Mouse (Mus musculus) retina, adult 2 months (tissue): Measurements from ENCODE around the gene Ankrd60.

Experiments used
- DNase-seq: peaks from one replicate; pipeline ENCODE4 v3.0.0-alpha.2; 2012; ENCODE audit warnings: low read depth, low spot score

The Ankrd60 gene

DNA sequence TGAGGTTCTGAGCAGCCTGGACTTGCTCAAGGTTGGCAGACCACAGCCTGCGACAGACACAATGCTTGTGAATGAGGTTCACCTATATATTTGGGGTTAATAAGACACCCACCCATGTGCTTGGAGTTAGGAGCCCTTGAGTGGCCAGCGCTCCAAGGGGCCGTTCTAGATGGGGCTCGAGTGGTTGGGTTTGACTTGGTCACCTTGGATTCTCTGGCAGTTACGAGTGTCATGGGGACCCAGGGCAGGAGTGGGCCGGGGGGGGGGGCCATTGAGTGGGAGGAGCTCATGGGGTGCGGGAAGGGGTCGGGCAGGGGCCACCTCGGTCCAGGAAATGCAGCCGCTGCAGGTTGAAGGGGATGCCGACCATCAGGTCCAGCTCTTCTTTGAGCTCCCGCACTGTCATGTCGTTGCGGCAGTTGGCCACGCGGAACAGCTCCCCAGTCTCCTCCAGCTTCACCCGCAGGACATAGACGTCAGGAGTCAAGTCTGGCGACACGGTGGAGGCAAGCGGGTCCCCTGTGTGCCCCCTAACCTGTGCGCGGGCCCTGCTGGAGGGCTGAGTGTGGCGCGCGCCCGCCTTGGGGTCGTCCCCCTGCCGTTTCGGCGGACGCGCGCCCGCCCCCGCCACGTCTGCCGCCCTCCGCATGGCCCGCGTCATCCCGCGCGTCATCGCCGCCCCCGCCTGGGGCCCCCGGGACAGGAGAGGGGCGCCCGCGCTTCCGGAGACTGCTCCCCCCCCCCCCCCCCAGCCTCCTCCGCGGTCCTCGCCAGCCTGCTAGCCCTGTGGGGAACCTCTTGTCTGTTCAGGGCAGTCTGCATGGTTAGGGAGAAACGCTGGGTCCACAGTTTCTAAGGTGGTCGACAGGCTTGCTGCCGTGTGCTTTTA lies at the start of gene Ankrd60:
Ankrd60 (minus strand) TSS at position 697 of the 889 bp plus-strand sequence.
- no peak for DNase-seq

DNA sequence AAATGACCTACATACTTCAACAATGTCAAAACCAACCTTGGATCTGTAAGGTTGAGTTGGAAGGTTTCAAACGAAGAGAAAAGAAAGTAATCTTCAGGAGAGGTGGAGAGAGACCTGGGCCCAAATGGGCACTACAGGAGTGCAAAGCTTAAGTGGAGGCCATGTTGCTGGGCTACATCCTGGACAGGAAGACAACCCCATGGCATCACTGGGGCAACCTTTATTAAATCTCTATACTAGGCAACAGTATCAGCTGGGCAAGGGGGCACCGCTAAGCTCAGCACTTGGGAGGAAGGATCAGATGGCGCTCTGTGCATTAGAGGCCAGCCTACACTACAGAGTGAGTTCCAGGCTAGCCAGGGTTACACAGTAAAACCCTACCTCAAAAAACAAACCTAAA lies 47.6 kb upstream of the Ankrd60 start:
- DNase-seq, result no peak

DNA sequence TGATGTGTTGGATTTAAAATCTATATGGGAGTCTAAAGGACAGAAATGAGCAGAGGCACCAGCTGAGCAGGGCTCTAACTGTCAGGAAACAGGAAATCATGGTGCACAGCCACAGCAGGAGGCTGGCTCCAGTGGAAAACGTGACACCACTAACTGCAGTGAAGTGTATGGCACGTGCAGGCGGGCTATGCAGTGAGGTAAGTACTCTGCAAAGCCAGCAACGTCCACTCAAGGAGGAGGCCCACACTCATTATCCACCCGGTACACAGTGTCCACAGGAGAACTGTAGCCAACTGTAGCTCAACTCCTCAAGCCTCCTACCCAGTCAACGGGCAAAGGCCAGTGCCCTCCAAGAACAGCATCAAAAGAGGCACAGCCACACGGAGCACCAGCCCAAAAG lies 46.5 kb upstream of the Ankrd60 start:
- DNase-seq, result no peak

DNA sequence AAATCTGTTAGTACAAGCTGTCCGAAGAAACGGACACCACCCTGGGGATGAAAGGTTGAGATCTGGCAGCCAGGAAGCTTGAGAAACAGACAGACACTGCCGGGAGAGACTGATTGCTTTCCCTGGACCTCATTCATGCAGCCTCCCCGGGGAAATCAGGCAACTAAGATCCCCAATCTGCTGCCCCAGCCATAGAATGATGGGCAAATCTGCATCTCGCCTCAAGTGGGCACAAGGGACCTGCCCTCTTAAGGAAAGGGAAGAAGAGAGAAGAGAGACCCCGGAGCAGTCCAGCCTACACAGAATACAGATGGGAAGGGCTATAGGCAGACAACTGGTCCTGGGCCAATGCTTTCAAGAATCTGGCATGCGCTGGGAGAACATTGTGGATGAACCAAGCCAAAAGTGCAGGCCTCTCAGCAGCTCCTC lies 44.0 kb upstream of the Ankrd60 start:
- DNase-seq, result no peak

DNA sequence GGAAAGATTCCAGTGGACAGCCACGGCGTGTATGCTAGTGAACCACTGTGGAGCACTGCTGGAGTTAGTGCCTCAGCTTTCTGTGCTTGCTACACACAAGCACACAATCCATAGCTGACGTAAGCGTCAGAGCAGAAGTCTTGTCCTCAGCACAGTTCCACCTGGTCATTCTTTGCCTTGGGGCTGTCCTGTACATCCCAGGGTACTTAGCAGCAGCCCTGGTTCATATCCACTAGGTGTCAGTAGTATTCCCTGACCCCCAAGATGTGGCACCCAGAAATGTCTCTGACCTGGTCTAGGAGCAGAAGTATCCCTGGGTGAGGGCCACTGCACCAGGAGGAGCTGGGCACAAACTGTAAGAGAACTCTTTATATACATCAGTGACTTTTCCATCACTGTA lies 42.5 kb upstream of the Ankrd60 start:
- DNase-seq, result no peak

DNA sequence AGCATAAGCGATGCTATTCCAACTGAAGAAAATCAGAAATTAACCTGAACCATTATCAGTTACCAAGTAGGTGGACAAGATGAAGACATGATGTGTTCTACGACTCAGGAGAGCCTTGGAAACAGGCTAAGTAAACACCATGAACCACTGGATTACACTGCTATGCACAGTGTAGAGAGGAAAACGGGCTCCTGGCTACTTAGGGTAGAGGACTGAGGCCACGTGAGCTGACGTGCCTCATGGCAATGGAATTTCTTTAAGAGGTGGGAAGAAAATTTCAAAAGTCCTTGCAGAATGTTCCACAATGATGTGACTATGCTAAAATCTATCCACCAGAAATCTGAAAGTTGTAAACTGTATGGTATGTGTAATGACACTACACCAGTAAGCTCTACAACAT lies 41.0 kb upstream of the Ankrd60 start:
- no peak for DNase-seq

DNA sequence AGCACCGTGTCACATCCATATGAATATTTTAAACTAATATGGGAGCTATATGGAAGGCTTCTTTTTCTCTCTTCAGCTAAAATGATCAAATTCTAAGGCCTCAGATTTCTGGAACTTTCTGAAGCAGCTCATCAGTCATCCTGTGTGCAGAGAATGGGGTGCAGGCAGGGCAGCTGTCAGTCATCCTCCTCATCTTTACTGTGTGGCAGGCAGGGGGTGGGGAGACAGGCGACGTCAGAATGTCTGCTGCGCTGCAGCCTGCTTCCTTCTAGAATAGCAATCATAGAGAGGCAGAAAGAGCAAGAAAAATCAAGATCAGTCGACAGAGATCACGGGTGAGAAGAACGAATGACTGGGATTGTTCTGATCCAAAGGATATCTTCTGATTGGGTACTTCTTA lies 38.0 kb upstream of the Ankrd60 start:
- no peak for DNase-seq

DNA sequence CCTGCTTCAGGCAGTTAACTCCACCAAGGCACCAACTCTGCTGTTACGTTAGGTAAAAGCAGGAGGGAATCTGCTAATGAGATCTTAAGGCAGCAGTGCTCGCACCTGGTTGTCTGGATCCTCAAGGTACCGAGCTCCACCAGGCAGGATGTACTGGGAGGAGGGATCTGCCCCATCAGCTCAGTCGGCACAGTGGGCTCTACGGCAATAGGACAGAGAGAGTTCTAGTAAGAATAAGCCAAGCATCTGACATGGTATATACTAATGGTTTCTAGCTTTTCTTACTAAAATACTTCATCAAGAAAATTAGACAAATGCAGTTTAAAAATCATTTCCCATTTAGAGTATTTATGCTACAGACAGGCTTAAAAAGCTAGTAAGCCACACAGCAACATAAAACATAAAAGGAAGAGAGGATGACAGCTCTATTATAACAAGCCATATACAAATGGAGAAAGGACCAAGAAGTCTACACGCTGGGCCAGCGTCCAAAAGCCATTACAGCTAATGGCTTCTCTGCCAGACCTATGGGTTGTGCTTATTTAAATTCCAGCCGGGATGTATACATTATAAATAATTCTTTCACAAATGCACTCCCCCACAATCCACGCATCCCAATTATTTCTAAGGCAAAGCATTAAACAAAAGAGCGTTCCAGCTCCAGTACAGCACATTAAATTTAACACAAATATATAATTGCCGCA lies 37.4 kb upstream of the Ankrd60 start:
- no peak for DNase-seq

DNA sequence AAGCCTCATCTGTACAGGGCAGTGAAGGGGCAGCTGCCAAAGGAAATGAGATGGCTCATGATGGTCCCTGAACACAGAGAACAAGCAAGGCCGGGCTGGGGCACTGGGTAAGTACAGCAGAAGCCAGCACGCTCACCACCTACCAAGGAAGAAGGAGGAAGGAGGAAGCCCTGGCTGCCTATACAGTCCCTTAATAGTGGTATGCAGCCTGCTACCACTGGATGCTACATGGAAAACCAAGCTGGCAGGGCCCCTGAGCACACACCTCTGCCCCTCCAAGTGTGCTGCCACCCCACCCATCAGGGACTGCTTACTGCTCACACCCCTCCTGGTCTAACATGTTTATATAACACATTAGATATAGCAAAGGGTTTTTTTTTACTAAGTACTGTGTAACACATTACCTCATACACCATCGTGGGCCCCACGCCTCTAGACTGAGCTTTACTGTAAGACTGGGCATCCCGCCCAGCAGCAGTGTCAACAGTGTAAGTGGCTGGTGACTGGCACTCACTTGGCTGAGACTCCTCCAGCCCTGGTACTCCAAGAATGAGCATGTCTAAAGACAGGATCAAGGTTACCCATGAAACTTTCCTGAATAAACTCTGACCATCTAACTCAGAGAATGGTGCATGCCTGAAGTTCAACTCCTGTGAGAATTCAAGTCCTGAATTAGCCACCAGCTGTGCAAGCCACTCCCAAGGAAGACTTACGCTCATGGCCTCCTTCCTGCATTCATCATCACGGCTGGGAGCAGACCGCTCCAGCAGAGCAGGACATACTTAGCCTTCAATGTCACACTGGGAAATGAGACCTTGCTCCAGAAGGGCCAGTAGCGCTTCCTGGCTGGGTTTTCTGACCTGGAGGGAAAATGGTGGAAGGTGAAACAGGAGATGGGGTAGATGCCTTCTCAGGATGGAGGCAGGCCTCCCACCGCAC lies 30.1 kb upstream of the Ankrd60 start:
- no peak for DNase-seq

DNA sequence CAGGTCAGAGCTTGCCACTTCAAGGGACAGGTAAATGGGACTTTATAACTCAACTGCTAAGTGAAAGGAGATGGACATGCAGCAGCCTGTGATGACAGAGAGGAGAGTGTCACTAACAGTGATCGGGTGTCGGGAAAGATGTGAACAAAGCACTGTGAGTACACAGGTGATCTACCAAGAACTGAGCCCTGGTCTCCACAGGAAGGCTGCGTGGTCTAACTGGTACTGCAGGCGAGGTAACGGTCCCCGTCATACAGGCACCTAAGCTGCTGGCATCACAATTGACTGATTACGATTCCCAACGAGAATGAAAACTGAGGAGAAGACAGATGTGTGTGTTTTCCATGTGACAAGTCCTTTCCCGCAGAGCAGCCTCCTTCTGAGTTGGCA lies 28.2 kb upstream of the Ankrd60 start:
- DNase-seq, result no peak

DNA sequence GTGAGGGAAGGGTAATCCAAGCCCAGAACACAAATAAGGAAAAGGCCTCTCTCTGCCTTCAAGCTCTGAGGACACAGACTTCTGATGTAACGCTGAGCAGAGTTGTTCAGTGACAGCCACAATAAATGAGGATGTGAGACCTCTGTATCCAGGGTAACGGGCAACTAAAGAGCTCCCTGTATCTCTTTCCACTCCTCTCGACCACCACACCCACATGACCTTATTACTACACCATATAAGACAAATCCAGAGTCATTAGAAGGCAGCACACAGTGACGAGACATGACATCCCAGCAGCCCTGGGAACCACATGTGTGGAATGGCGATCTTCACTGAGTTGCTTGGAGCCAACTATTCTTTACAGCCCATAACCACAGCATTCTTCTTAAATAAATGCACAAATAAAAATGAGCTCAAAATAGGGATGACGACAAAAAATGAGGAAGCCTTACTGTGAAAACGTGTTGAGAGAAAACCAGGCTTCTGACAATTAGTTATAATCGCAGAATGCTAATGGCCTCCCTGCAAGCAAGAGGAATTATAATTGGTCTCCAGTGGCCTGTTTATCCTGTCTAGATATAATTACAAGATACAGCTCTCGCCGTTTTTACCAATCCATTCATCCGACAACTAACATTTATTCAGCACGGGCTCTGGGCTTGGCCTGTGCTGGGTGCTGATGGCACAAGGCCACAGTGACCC lies 27.7 kb upstream of the Ankrd60 start:
- DNase-seq, result no peak

DNA sequence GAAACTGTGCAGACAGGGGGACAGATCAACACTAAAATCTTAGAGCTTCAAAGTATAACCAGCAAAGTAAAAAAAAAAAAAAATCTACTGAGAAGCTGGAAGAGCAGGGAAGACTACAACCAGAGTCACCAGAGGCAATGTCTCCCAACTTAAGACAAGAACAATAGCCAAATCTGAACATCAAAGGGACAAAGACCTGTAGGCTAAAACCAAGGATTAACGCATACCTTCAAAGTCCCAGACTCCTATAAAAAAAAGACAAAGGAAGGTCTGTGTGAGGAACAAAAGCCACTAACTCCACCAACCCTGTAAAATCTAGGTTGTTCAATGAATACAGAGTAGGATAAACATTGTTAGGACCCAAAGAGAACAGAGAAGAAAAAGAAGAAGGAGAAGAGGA lies 23.7 kb upstream of the Ankrd60 start:
- DNase-seq, result no peak

DNA sequence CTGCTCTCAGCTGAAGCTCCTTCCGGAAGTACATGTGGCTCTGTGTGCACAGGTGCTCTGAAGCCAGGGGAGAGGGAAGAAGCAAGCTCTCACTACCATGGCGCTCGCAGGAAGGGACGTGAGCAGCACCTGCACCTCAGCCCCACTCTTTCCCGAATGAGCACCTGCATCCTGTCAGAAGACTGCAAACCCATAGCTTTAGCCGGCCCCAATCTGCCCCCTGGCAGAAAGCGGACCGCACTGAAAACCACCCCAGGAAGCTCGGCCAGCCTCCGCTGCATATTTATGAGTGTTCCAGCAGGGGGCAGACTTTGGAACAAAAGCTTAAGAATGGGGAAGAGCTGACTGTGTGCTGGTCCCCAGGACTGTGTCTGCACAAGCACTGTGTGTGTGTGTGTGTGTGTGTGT lies 17.2 kb upstream of the Ankrd60 start:
- no peak for DNase-seq

DNA sequence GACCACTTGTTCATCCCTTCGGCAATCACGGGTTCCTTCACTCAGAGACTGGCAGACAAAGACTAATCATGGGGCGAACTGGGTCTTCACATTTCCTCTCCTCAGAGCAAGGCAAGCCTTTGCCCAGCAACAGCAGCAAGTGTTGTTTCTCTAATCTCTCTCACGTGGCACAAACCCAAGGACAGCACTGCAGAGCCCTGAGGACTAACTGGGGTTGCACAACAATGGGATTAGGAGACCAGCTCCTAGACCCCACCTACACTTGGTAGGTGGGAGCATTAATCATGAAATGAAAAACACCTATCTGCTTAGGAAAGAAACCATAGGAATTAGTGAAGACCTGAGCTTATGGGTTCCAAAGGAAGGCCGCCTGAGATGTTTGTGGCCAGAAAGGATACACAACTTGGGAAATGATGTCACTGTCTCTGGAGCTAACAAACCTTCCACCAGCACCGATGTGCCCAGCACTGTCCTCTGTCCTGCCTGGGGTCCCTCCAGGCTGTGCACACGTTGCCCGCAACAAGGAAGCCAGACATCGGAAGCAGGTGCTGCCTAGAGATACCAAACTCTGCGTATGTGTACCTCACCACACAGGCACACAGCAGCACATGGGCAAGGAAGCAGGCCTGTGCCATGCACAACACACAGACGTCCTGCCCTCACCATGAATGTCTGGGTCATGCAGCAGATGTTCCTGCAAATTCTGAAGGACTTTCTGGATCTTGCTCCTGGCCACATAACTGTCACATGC lies 16.3 kb upstream of the Ankrd60 start:
- no peak for DNase-seq

DNA sequence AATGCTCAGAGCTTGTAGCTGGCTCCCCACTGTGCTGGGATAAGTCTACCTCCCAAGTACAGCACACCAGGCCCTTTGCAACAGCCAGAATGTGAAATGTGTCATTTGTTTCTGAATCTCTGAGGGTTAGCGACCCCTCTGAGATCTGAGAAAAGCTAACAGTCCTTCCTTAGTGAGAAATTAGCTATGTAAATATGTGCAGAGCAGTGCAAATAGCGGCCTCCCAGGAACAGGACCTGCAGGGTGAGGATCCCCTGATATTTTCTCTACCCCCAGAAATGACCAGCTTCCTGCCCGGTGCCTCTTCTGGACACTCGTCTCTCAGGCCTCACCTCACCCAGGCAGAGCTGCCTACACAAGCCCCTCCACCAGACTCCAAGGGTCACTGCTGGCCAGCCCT lies 15.7 kb upstream of the Ankrd60 start:
- DNase-seq, result no peak

DNA sequence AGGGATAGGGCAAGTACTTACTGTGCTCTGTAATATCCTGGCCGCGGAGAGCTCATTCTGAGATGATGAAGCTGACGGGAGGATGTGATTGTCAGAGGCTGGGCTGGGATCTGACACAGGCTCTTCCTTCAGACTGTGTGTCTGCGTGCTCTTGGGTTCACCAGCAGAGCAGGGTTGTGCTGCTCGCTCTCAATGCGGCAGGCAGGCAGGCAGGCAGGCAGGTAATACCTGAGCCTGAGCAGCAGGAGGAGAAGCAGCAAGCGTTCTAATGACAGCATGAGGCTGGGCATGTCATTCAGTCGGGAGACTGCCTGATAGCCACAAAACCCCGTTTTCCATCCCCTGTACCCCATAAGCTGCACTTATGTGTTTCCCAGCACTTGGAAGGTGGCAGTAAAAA lies 14.6 kb upstream of the Ankrd60 start:
- DNase-seq, result no peak

DNA sequence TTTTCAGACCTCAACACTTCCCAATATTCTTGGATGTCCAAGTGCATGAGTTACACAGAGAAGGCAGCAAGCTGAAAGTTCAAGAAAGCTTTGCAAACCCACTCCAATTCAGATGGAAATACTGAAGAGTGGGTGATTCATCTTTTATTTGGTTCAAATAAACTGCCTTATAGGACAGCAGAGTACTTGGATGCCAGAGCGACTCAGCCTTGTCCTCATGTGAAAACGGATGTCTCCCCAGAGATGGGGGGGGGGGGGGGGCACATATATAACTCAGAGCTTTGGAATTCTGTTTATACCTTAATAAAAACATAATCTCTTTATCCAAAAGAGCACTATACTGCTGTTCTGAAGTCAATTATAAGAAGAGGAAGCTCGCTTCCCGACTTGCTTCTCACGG lies 9.2 kb upstream of the Ankrd60 start:
- no peak for DNase-seq

DNA sequence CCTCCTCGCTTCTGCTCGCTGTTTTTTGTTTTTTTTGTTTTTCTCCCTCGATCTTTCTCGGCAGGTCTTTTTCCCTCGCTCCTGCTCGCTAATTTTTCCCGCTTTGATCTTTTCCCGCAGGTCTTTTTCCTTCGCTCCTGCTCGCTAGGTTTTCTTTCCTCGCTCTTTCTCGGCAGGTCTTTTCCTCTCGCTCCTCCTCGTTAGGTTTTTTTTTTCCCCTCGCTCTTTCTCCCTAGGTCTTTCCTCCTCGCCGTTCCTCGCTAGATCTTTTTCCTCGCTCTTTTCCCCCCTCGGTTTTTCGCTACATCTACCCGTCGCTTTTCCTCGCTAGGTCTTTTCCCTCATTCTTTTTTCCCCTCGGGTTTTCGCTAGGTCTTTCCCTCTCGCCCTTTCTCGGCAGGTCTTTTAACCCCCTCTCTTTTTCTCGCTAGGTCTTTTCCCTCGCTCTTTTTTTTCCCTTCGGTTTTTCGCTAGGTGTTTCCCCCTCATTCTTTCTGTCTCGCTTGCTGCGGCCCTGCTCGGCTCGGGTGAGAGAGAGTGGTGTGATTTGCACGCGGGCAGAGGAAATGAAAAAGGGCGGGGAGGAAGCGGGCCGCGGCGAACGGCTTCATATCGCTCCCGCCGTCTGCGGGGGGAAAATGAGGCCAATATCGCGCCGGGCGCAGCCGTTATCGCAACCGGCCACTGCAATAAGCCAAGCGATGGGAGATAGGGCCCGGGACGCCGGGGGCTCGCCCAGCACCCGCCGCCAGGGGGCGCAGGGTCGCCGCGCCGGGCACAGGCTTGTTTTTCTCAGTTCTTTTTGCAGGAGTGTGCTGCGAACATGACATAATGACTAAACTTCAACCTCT lies 8.2 kb upstream of the Ankrd60 start:
- no peak for DNase-seq

DNA sequence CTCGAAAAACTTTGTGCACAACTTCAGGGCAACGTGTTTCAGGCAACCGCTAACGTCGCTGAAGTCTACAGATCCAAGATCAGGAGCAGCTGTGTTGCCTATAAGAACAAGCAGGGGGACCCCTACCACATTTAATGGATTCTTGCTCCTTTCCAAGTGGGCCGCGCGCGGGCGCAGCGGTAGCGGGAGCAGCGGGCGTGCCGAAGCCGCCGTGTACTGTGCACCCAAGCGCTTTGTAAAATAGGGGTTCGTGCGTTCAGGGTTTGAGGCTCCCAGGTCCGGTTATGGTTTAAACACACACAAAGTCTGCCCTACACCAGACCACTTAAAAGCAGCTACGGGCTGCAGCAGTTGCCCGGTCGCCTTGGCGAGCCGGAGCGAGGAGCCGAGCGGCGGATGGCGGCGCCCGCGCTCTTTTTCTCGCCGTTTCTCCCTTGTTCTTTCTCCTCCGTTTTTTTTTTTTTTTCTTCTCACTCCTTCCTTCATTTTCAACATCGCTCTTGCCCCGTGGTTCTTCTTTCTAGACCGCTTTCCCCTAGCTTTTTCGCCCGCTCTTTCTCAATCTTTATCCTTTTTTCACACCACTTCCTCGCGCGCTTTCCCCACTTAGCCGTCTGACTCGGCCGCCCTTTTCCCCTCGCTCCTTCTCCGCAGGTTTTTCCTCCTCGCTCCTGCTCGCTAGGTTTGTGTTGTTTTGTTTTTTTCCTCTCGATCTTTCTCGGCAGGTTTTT lies 7.4 kb upstream of the Ankrd60 start:
- DNase-seq, result no peak
